Mouse (Mus musculus) spleen, postnatal 10 days (tissue): ENCODE measurements around the gene Sdr9c7.
"Not testable (repeated sequence)": the region's sequence is repeated elsewhere in the genome, so short reads cannot be mapped to it uniquely, and the experiment has no call there.

Experiments
- DNase-seq, 2 experiments: peaks; one replicate each; pipeline ENCODE4 v3.0.0; 2021 to 2022; ENCODE audit warnings: low spot score in 2 of 2

Gene Sdr9c7

DNA sequence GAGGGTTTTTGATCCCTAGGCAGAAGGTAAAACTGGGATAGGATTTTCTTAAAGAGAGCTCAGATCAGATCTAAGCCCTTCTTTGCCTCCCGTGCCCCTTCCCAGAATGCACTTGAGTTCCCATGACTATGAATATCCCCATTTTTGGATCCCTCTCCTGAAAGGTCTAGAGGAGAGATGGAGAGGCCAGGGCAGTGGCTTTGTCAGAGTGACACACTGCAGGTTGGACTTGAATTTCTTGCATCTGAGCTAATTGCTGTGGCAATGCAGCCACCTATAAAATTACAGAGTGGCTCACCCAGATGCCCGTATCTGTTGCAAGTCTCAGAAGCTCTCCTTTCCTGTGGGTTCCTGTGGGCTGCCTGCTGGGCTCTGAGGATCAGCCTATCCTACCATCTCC is at the start of gene Sdr9c7:
Gene Sdr9c7 (plus strand): TSS at position 301 of the 400 bp plus-strand sequence.
- no peak for DNase-seq

DNA sequence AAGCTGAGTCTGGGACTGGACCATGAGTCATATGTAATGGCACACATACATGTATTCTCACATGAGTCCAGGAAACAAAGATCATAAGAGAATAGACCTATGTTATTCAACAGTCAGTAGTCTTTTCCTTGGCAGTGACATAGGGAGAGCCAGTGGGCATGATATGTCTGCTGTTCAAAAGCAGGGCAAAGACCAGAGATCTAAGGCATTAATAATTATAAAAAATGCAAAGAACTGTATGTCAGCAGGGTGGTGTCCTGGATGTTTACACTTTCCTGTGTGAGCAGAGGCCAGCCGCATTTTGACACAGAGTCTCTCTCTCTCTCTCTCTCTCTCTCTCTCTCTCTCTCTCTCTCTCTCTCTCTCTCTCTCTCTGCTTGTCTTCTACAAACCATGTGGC is 48.7 kb upstream of the Sdr9c7 start, which contains the start of gene Rdh19:
Gene Rdh19 (plus strand): TSS at position 301 of the 400 bp plus-strand sequence.
- no peak for DNase-seq

- DNase-seq: no peak
These were observed 41.9 kb upstream of the Sdr9c7 start for GRCm38 (mm10) chr10:127856376-127856775.

DNA sequence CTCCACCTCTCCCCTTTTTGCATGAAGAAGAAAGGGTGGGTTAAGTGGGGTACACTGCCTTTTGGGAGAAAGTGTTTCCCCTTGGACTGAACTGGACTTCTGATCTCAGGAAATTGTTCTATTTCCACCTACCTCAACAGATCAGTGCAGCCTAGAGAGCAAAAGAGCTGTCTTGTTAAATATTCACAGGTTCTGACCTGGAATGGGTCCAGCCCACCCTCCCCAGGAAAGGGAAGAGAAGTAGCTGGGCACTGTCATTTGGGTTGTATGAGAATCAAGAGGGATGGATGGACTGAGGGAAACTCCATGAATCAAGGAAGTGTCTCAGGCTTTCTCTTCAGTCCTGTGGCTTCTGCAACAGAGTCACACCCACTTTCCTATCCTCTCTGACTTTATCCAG is 33.4 kb upstream of the Sdr9c7 start:
- DNase-seq: no peak

- DNase-seq: no peak
These were observed 32.1 kb upstream of the Sdr9c7 start, which contains the start of gene Rdh16f2 for GRCm38 (mm10) chr10:127866232-127866631. Gene Rdh16f2, plus strand, starts transcription at chr10:127866474.

GRCm38 (mm10) chr10:127872484-127872883 is 25.8 kb upstream of the Sdr9c7 start:
- DNase-seq: no peak

DNA sequence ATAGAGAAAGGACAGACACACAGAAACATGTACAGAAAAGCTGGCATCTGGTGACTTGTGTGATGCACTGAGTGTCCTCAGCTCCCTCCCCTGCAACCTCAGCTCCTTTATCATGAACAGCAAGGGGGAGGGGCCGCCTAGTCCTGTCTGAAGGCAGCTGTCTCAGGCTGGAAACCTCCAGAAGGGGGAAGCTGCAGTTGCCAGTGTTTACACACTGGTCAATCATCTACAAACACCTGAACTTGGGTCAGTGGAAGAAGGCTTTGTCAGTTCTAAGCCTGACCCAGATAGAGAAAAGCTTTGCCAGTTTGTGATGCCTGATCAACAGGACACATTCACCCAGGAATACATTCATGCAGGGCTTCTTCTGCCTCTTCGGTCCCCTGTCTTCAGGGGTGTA is 20.6 kb upstream of the Sdr9c7 start:
- no peak for DNase-seq

DNA sequence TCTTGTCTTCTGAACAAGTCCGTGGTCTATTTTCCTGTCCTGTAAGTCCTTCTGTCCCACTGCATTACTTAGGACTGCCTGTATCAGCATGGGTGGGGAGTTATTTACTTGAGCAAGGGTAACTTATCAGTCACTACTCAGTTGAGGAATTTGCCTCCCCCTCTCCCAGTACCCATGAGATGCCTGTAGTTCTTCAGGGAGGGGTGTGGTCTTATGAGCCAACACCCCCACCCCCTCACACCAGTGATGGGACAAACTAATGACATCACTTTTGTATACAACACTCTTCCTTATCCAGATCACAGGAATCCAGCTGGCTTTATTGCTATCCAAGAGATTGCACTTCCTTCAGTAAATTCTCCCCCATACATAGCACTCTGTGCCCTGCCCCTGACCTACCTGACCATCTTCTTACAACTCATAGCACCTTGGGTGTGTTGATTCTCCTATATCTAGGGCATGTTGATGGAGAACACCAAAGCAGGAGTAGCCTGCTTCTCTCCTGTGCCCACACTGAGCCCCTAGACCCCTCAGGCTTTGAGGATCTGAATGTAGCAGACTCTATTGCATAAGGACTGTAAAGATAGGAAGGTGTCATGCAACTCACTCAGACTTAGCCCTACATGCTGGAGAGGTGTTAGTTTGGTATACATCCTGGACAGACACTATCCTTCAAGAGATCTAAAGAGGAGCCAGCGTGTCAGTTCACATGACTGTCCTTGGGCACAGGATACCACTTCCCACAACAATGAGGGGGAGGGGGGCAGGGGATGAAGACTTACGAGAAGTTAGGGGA is 19.9 kb upstream of the Sdr9c7 start:
- no peak for DNase-seq

DNA sequence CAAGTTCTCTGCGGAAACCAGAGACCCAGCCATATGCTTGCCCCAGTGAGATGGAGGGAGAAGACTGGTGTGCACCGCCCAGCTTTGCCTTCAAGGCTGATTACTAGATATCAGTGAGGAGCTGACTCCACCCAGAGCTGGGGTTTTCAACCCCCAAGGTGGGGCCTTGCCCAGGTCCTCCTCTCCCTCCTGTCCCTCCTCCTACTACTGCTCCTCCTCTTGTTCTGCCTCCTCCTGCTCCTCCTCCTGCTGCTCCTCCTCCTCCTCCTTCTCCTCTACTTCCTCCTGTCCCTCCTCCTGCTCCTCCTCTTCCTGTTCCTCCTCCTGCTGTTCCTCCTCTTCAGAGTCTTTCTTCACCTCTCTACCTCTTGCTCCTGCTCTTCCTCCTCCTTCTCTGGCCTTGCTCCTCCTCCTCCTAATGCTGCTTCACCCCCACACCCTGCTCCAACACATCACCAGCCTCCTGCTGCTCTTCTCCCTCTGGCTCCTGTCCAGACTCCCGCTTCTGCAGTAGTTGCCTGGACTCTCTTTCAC is 19.1 kb upstream of the Sdr9c7 start:
- DNase-seq: no peak

GRCm38 (mm10) chr10:127881041-127881440 is 17.3 kb upstream of the Sdr9c7 start:
- DNase-seq: no peak

DNA sequence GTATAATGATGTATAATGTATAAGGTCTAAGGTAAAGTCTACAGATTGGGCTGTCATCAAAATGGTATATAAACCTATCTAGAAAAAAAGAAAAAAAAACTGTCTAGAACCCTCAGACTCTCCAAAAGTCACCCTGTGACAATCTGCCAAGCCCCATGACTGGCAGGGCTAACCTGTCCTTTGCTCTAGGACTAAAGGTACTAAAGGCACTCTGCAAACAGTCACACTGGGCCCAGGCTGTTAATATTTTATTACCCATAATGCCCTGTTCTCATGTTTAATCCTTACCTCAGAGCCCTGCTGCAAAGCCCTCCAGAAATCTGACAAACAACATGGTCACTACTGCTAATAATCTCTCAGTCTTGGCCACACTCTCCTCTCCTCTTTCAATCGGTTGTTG is 11.8 kb upstream of the Sdr9c7 start:
- DNase-seq: no peak

- DNase-seq: no peak
These were observed 11.3 kb upstream of the Sdr9c7 start for GRCm38 (mm10) chr10:127886971-127887370.

- DNase-seq: no peak
These were observed 9.7 kb upstream of the Sdr9c7 start, which contains the start of gene Rdh7 for GRCm38 (mm10) chr10:127888605-127889004. Gene Rdh7, minus strand, starts transcription at chr10:127888817.

DNA sequence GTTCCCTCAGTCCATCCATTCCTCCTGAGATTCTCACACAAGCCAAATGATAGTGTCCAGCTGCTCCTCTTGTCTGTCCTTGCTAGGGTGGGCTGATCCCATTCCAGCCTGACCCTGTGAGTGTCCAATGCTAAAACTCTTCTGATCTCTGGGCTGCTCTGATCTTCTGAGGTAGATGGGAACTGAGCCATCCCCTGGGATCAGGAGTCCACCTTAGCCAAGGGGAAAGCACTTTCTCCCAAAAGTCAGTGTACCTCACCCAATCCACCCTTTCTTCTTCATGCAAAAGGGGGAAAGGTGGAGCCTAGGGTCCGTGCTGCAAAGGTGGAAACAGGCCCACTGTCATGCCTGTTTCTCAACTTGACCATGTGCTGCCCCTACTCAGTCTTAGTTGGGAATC is 6.8 kb upstream of the Sdr9c7 start:
- DNase-seq: no peak

DNA sequence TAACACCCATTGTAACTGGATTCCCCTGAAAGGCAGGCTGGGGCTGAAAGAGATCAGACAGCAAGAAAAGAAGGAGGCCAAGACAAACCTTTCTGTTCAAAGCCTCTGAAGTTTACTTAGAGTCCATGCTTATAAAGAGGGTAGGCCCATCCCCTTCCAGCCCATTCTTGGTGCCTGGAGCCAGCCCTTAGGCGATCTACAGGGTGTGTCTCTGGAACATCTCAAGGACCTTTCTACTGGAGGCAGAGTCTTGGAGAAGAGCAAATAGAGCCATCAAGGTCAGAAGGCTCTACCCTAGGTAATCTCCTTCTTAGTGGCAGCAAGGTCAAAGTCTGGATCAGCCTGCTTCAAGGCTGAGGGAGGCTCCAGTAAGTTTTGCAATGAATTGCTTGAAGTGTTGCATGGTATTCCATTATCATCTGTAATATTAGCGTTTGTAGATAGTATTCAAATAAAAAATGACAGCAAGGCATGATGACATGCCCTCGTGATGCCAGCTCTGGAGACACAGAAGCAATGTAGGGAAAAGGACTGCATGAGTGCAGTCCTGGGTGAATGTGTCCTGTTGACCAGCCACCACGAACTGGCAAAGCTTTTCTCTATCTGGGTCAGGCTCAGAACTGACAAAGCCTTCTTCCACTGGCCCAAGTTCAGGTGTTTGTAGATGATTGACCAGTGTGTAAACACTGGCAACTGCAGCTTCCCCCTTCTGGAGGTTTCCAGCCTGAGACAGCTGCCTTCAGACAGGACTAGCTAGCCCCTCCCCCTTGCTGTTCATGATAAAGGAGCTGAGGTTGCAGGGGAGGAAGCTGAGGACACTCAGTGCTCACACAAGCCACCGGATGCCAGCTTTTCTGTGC is 4.9 kb upstream of the Sdr9c7 start:
- DNase-seq: not testable (repeated sequence)

DNA sequence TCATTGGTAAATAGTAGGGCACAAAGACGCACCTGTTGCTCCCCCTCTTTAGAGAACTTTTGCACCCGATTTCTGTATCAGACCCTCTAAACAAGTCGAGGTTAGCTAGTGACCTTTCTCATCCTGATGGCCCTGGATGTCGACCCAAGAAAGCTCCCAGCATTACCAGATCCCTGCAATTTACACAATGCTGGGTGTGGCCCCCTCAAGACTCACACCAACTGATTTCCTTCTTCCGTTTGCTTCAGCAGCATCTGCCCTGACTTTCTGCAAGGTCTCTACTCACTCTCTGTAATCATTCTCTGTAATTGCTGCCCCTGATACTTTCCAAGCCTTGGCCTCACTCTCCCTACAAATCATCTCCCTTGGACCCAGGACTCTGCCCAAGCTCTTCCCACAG is 1.6 kb upstream of the Sdr9c7 start:
- no peak for DNase-seq

DNA sequence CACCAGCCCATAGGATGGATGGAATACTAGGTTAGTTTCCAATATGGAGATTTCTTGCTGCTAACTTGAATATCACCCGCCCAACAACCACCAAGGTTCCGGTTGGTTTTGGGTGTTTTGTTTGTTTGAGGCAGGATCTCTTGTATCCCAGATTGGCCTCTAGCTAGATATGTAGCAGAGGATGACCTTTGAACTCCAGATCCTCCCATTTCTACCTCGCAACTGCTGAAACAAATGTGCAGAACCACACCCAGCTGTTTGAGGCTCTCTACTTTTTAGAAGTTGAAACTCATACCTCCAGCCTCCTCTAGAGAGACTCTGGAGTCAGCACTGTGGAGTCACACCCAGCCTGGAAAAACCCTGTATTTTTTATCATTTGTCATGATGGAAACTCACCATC is 812 bp upstream of the Sdr9c7 start:
- no peak for DNase-seq

GRCm38 (mm10) chr10:127899783-127900182 is 1.5 kb downstream of the Sdr9c7 start:
- DNase-seq: no peak

- DNase-seq: no peak
These were observed 3.4 kb downstream of the Sdr9c7 start for GRCm38 (mm10) chr10:127901751-127902150.

DNA sequence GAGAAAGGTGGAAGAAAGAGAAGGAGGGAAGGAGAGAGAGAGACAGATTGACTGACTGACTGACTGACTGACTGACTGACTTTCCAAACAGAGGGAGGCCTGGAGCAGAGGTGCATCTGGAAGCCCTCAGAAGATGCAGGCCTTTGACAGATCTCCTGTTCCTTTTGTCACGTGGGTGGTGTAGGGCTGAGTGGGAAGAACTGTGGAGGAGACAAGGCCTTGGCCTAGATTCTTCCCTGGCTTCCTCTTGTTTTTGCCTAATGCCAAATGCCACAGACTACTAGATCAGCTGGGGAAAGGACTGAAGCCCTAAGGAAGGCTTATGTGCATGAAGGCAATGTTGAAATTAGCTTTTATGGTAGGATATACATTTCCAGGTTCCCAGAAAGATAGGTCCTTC is 4.8 kb downstream of the Sdr9c7 start:
- no peak for DNase-seq

GRCm38 (mm10) chr10:127904718-127905446 is 6.6 kb downstream of the Sdr9c7 start:
- DNase-seq: no peak

DNA sequence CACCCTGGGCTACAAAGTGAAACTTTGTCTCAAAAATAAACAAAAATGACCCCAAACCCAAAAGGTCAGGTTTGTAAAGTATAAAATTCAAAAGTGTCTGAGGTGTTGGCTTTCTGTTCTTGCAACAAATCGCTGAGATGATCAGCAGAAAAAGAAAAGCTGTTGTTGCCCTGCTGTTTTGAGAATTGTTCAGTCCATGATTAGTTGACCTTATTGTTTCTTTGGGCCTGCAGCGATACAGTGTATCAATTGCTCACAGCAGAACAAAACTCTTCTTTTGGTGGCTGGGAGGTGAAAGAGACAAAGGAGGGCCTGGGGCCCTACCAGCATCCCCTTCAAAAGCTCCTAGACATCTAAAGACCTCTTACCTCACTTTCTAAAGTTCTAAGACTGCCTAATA is 7.8 kb downstream of the Sdr9c7 start:
- no peak for DNase-seq
